Mouse (Mus musculus) hindbrain, embryonic 14.5 days (tissue): ENCODE results near the gene Rexo1. TPM values are rescaled to one million over a fixed set of nuclear protein-coding genes. Genes with fewer than 3 reads are reported as not detected.
A peak's percentile ranks its signal among the peaks of the same experiment; 100 is the strongest.

Experiments
- ATAC-seq: fragments of 200-750 bp; cut with Nextera tagmentation; 2 replicates; pipeline ENCODE4 v1.8.0; 2017; ENCODE audit warnings: moderate number of reproducible peaks, mild to moderate bottlenecking, moderate TSS enrichment, moderate library complexity; ENCODE audit not compliant: low FRiP score
- DNase-seq: peaks from one replicate; pipeline ENCODE4 v3.0.0-alpha.2; 2015; ENCODE audit warnings: low spot score
- H3K27ac ChIP-seq: fragments of 300-500 bp; sonication (generic); 2 replicates; pipeline ENCODE4 v1.5.1; 2014; ENCODE audit warnings: mild to moderate bottlenecking, moderate library complexity
- H3K27me3 ChIP-seq: fragments of 300-500 bp; sonication (generic); 2 replicates; pipeline ENCODE4 v1.6.1; 2014; ENCODE audit warnings: mild to moderate bottlenecking, low read length, mixed read lengths; ENCODE audit not compliant: control insufficient read depth, insufficient read depth
- H3K36me3 ChIP-seq: fragments of 300-500 bp; sonication (generic); replicated peaks from 2 replicates; pipeline ENCODE4 v1.6.1; 2014; ENCODE audit not compliant: control insufficient read depth, insufficient read depth
- H3K4me1 ChIP-seq: fragments of 300-500 bp; sonication (generic); replicated peaks from 2 replicates; pipeline ENCODE4 v1.6.1; 2014; ENCODE audit warnings: antibody characterized with exemption, low read length, mixed read lengths; ENCODE audit not compliant: control insufficient read depth, insufficient read depth
- H3K4me2 ChIP-seq: fragments of 300-500 bp; sonication (generic); replicated peaks from 2 replicates; pipeline ENCODE4 v1.6.1; 2014; ENCODE audit warnings: mild to moderate bottlenecking, moderate library complexity
- H3K4me3 ChIP-seq: fragments of 300-500 bp; sonication (generic); replicated peaks from 2 replicates; pipeline ENCODE4 v1.5.1; 2014; ENCODE audit warnings: mild to moderate bottlenecking, low read length
- H3K9ac ChIP-seq: fragments of 300-500 bp; sonication (generic); 2 replicates; pipeline ENCODE4 v1.6.1; 2014
- H3K9me3 ChIP-seq: fragments of 300-500 bp; sonication (generic); 2 replicates; pipeline ENCODE4 v1.6.1; 2016; ENCODE audit warnings: low read length; ENCODE audit not compliant: control insufficient read depth
- WGBS: fragments of 180-500 bp; shearing (Covaris S2); extraction: QIAGEN DNeasy Blood & Tissue Kit; methylation state at CpG from one replicate; pipeline ENCODE4 v1.1.7; 2014; 5-methylcytosine and 5-hydroxymethylcytosine counted together
- polyA plus RNA-seq: library from polyadenylated mRNA; unstranded; fragments of >200 nt; fragmentation: Nextera tagmentation; extraction: Ambion mirVana; gene quantifications from 2 replicates; pipeline ENCODE4 v1.2.1, GENCODE M21; 2014

The Rexo1 gene
- polyA plus RNA-seq, 1 experiment from 2014 or later = 30.8 TPM

DNA sequence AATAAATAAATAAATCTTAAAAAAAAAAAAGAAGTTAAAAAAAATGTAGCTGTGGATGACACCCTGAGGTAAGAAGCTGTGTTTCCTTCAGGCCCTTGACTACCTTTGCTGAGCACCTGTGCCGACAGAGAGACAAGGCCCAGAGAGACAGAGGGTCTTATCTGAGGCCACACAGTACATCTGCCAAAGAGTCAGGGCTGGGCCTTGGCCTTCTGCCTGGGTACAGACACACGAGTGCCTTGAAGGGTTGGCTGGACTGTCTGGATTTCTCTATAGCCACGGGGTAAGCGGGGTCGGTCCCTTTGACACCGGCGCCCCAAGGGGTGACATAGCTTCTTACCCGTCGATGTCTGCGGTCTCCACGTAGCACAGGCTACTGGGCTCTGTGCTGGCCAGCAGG lies 28.6 kb downstream of the Rexo1 start:
- Histone ChIP-seq H3K4me1 (no peaks in the 10 kb centered on the region), H3K4me3 (no peak overlapping the region), H3K27me3 (peaks cover 23% of the 10 kb centered on the region), H3K36me3 (no peaks in the 10 kb centered on the region), H3K9ac (no peak overlapping the region), H3K27ac (no peak overlapping the region), H3K9me3 (no peaks in the 10 kb centered on the region), H3K4me2 (no peak overlapping the region)
- ATAC-seq (no peak), DNase-seq (no peak)
- WGBS = 86% methylated on average over 11 of the region's 11 CpGs

DNA sequence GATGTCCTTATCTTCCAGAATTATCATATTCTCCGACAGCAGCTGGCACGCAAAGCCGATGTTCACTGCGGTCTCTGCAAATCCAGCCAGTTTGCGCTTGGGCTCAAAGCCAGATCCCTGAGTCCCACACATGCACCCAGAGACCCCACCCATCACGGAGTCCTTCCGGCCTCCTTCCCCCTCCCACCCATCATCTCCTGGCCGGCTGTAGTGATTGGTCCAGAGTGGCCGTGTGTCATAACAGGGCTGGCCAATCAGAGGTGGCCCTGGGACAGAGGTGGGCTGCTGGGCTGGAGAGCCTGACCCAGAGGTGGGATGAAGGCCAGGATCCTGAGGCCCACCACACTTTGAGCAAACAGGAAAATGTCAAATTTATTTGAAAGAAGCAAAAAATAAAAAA lies 35.2 kb downstream of the Rexo1 start:
- 29% methylated on average over 9 of the region's 9 CpGs for WGBS

DNA sequence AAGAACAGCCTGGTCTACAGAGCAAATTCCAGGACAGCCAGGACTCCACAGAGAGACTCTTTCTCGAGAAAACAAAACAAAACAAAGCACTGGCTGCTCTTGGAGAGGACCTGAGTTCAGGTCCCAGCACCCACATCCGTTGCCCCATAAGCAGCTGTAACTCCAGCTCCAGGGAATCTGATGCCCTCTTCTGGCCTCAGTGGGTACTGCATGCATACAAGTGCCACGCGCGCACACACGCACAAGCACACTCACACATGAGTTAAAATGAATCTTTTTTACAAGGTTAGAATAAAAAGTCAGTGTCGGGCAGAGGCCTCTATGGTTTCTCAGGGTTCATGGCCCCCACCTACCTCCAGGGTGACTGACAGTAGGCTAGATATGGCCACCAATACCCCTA lies 38.1 kb downstream of the Rexo1 start:
- Histone ChIP-seq H3K9ac (no peak overlapping the region), H3K27me3 (no peaks in the 10 kb centered on the region), H3K4me1 (0 out of 2 replicates have a peak, but pooled peaks cover 4% of the 10 kb centered on the region), H3K36me3 (no peaks in the 10 kb centered on the region), H3K4me2 (no peak overlapping the region), H3K9me3 (no peaks in the 10 kb centered on the region), H3K4me3 (no peak overlapping the region), H3K27ac (no peak overlapping the region)
- DNase-seq (no peak), ATAC-seq (no peak)
- 94% methylated on average over 7 of the region's 7 CpGs for WGBS

More for the DNA sequence above, 35.2 kb downstream of the Rexo1 start:
- ATAC-seq = peak; percentile 88
- H3K9ac ChIP-seq = no peak overlapping the region; the same call in 1 of the 2 replicates
- no peaks in the 10 kb centered on the region for H3K27me3 ChIP-seq
- H3K4me3 ChIP-seq = peak overlapping the region; percentile 23
- H3K27ac ChIP-seq = no peak overlapping the region
- H3K36me3 ChIP-seq = no peaks in the 10 kb centered on the region
- H3K4me2 ChIP-seq = peak overlapping the region; percentile 47
- no peaks in the 10 kb centered on the region for H3K9me3 ChIP-seq
- H3K4me1 ChIP-seq = 0 out of 2 replicates have a peak, but pooled peaks cover 4% of the 10 kb centered on the region
- peak; percentile 44 for DNase-seq

DNA sequence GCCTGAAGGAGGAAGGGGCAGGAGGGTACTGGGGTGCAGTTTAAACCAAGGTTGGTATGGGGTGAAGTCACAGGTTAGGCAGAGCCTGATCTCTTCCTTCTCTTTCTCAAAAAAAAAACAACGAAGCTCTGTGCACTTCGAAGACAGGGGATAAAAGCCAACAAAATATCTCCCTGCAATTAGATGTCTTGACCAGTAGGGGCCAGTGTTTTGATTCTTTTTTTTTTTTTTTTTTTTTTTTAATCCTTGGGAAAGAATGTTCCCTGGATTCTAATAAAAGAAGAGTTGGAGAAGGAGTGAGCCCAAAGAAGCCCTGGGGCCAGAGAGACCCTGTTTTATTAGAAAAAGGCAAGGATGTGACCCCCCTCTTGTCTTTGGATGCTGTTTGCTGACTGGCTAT lies 42.1 kb downstream of the Rexo1 start:
- DNase-seq = no peak
- Histone ChIP-seq H3K9ac (no peak overlapping the region), H3K36me3 (no peaks in the 10 kb centered on the region), H3K4me3 (no peak overlapping the region), H3K4me2 (no peak overlapping the region), H3K9me3 (no peaks in the 10 kb centered on the region), H3K4me1 (no peaks in the 10 kb centered on the region), H3K27ac (no peak overlapping the region), H3K27me3 (no peaks in the 10 kb centered on the region)
- WGBS = 66% methylated on average over 2 of the region's 2 CpGs
- ATAC-seq = no peak

DNA sequence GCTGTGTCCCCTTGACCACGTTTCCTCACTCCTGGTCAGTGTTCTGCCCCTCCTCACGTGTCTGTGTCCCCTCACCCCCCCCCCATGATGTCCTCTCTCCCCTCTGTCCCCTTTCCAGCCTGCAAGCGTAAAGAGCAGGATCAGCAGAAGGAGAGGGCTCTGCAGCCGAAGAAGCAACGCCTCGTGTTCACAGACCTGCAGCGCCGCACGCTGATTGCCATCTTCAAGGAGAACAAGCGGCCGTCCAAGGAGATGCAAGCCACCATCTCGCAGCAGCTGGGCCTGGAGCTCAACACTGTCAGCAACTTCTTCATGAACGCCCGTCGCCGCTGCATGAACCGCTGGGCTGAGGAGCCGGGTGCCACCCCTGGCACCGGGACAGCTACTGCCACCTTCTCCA lies 47.6 kb downstream of the Rexo1 start:
- no peaks in the 10 kb centered on the region for H3K9me3 ChIP-seq
- peak overlapping the region; percentile 37 for H3K4me2 ChIP-seq
- no peak for ATAC-seq
- H3K27me3 ChIP-seq = peaks cover 21% of the 10 kb centered on the region
- peak overlapping the region; percentile 46 for H3K9ac ChIP-seq
- no peak overlapping the region for H3K27ac ChIP-seq
- H3K4me1 ChIP-seq = peaks cover 5% of the 10 kb centered on the region; the same call in 1 of the 2 replicates
- H3K4me3 ChIP-seq = 0 out of 2 replicates have a peak overlapping the region, but pooled peaks have one; percentile 8
- no peaks in the 10 kb centered on the region for H3K36me3 ChIP-seq
- no peak for DNase-seq
- 6% methylated on average over 19 of the region's 19 CpGs for WGBS

DNA sequence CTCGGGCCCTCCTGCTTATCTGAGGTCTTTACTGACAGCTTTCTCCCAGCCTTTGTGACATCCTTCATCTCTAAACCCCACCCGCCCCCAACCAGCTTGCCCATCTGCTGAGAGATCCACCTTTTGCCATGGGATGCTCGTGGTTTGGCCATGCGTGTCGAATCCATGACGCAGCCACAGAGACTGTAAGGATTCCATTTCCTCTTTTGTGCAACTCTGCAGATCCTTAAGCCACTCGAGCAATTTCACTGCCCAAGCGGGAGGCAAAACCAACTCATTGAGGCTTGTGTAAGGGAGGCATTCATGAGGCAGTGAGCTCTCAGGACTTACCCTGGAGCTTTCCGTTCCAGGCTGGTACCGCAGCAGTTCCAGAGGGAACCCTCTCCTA lies 51.1 kb downstream of the Rexo1 start:
- H3K4me2 ChIP-seq = no peak overlapping the region
- no peaks in the 10 kb centered on the region for H3K9me3 ChIP-seq
- WGBS = 49% methylated on average over 10 of the region's 10 CpGs
- peaks cover 39% of the 10 kb centered on the region for H3K27me3 ChIP-seq
- ATAC-seq (no peak), DNase-seq (no peak)
- H3K4me1 ChIP-seq = peaks cover 5% of the 10 kb centered on the region; the same call in 1 of the 2 replicates
- H3K4me3 ChIP-seq = no peak overlapping the region
- H3K9ac ChIP-seq = no peak overlapping the region
- no peak overlapping the region for H3K27ac ChIP-seq
- H3K36me3 ChIP-seq = no peaks in the 10 kb centered on the region

DNA sequence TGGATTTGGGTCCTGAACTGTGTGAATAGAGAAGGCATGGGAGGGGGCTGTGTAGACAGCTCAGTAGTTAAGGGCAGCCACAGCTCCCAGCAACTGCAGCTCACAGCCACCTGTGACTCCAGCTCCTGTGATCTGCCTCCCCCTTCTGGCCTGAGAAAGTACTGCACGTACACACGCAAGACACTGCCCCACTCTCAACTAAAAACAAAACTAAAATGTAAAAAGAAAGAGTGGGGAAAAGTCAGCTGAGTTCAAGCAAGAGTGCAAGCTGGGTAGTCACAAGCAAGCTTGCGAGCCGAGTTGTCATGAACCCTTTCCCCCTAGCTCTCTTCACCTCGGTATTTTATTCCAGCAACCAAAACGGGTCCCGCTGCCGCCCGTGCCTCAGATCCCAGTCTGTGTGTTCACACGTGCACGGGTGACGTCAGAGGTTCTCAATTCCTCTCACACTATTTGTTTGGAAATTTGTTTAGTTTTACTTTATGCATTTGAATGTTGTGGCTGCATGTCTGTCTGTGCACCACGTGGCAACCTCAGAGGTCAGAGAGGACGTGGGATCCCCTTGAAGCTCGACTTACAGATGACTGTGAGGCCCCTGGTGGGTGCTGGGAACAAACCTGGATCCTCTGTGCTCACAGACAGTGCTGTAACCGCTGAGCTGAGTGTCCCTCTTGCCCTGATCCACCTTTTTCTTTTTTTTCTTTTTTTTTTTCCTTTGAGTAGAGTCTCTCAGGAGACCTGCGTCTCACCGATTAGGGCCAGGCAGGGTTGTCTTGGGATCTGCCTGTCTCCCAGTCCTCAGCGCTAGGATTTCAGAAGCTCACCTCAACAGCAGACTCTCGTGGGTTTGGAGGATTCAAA lies 51.7 kb downstream of the Rexo1 start:
- DNase-seq = peak; percentile 83
- Histone ChIP-seq H3K9me3 (no peaks in the 10 kb centered on the region), H3K4me3 (peak overlapping the region; percentile 16; the same call in 1 of the 2 replicates), H3K27me3 (peaks cover 44% of the 10 kb centered on the region), H3K4me2 (peak overlapping the region; percentile 44), H3K4me1 (peaks cover 5% of the 10 kb centered on the region; the same call in 1 of the 2 replicates), H3K9ac (no peak overlapping the region), H3K27ac (no peak overlapping the region), H3K36me3 (no peaks in the 10 kb centered on the region)
- ATAC-seq = no peak; the same call in 1 of the 2 replicates
- WGBS = 12% methylated on average over 20 of the region's 20 CpGs

DNA sequence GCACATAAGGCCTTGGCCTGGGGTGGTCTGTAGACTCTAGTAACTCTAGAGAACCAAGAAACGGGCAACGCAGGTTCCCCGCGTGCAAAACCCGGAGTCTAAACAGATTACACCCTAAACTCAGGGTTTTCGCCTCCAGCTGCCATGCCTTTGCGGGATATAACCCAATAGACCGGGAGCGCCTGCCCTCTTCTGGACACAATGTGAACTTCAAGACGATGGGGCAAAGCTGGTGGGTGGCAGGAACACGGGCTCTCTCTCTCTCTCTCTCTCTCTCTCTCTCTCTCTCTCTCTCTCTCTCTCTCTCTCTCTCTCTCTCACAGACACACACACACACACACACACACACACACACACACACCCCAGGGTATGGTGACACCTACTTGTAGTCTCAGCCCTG lies 55.1 kb downstream of the Rexo1 start:
- no peak overlapping the region for H3K27ac ChIP-seq
- H3K27me3 ChIP-seq = peaks cover 61% of the 10 kb centered on the region
- ATAC-seq (no peak), DNase-seq (peak; percentile 80)
- H3K36me3 ChIP-seq = no peaks in the 10 kb centered on the region
- no peak overlapping the region for H3K4me2 ChIP-seq
- no peak overlapping the region for H3K4me3 ChIP-seq
- WGBS = under 1% methylated on average over 11 of the region's 11 CpGs
- no peak overlapping the region for H3K9ac ChIP-seq
- H3K9me3 ChIP-seq = no peaks in the 10 kb centered on the region
- H3K4me1 ChIP-seq = no peaks in the 10 kb centered on the region

DNA sequence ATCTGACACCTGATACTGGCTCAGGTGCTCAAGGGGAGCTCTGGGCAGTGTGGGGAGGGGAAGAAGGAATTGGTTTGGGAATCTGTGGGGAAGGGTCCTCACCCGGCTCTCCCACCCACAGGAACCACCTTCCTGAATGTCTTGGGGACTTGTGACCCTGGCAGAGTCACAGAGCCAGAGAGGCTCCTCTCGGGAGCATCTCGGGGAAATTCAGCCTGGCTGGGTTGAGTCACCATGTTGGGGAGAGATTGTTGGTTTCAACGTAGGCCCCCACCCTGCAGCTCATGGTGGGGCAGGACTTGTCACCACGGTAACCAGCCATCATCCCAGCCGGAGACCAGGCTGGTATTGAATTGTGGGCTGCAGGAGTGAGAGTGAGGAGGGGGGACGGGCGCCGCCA lies 56.6 kb downstream of the Rexo1 start:
- 2% methylated on average over 9 of the region's 9 CpGs for WGBS
- ATAC-seq = no peak
- no peak for DNase-seq
- Histone ChIP-seq H3K9ac (no peak overlapping the region), H3K4me1 (no peaks in the 10 kb centered on the region), H3K4me3 (no peak overlapping the region), H3K9me3 (no peaks in the 10 kb centered on the region), H3K36me3 (no peaks in the 10 kb centered on the region), H3K27me3 (peaks cover 76% of the 10 kb centered on the region), H3K4me2 (no peak overlapping the region), H3K27ac (no peak overlapping the region)
